Mouse (Mus musculus): Measurements from ENCODE around the gene Tnnc1.

DNA sequence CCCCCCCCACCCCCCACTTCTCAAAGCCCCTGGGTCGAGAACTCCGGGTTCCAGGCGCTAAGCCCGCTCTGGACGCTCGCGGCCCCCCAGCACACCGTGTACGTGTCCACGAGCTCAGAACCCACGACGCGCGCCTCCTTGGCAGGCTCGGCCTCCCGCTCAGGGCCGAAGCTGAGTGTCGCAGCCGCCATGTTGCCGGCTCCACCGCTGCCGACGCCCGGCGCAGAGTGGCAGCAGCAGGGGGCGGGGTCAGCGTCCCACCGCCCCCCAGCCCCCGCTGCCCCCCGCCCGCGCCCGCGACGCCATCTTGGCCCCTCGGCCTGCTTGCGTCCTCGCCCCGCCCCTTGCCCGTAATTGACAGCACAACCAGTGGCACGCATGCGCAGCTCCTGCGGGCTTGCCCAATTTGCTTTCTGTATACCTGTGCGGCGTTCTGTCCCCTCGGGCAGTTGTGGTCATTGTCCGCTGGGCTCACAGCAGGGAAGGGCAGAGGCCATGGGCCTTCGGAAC lies 1.6 kb upstream of the Tnnc1 start:
- TF ChIP-seq CTCF (conservative IDR thresholded peaks at IDR 0.05; ENCODE audit: low read length), result no peak
- no peak for TF ChIP-seq NANOG (IDR thresholded peaks at IDR 0.05; ENCODE audit: borderline replicate concordance, low read length)
